Mouse (Mus musculus) CD4-positive, CD25-positive, alpha-beta regulatory T cell, adult 9 weeks (primary cell): ENCODE results near the gene Elp4. TPM values are rescaled to one million over a fixed set of nuclear protein-coding genes. Genes with fewer than 3 reads are reported as not detected.

Source experiments
- polyA plus RNA-seq: library from polyadenylated mRNA; unstranded; fragments of 100-300 nt; shearing (Covaris generic); gene quantifications from one replicate; pipeline ENCODE4 v1.2.1, GENCODE M21; 2017

The Elp4 gene
- polyA plus RNA-seq = 24.3 TPM

GRCm38 (mm10) chr2:105903896-105904756 lies at the start of gene Elp4, which contains the start of gene Immp1l:
Gene Elp4 (minus strand): TSS chr2:105904564.
Gene Immp1l (plus strand): TSS chr2:105904638.

GRCm38 (mm10) chr2:105668271-105669270 lies 235.8 kb downstream of the Elp4 start, which contains the start of gene Pax6:
Gene Pax6 (plus strand): TSS chr2:105668900.

Other genes starting within 250 kb of the Elp4 start
- gene Pax6, start 235.7 kb downstream of the Elp4 start, polyA plus RNA-seq = 0.26 TPM
- gene Immp1l, start 74 bp upstream of the Elp4 start, polyA plus RNA-seq = 88.6 TPM
- 45.3 TPM for gene Dnajc24, start 99.0 kb upstream of the Elp4 start, polyA plus RNA-seq